Mouse (Mus musculus): ENCODE results near the gene Olfr1246.
"Not testable (repeated sequence)": the region's sequence is repeated elsewhere in the genome, so short reads cannot be mapped to it uniquely, and the experiment has no call there.

Gene Olfr1246

DNA sequence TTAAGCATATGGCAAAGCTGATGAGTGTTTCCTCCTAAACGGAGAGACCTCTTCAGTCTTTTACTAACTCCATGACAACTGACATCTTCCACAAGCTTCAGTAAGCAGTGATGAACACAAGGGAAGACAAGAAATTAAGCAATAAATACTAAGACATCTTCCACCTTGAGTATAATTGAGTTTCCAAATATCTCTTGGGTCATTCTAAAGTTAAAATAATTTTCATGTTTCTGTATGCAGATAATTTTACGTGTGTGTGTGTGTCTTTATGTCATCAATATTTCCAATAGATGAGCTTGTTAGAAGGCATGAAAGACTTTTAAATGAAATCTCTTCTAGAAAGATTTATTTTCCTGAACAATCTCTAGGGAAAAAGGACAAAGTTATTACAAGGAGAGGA lies at the start of gene Olfr1246:
Gene Olfr1246 (minus strand): TSS at position 101 of the 400 bp plus-strand sequence.
- no peak for DNase-seq (ENCODE audit: low spot score)

DNA sequence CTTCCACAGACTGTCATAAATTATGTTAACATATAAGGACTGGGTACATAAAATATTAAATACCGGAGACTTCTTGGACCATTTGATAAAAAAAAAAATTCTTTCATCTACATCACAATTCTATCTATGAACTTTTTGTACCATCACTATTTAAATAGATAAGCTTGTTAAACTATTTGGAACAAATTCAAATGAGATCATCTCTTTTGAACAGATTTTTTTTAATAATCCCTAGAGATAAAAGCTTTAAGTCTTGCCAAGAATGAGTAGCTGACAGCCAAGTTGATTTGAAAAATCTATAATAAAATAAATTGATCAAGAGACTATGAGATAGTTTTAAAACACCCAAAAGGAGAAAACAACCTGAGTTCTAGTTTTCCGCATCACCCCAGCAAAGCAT lies 41.9 kb upstream of the Olfr1246 start, which contains the start of gene Olfr1249:
Gene Olfr1249 (minus strand): TSS at position 101 of the 400 bp plus-strand sequence.
- no peak for DNase-seq (ENCODE audit: low spot score)

DNA sequence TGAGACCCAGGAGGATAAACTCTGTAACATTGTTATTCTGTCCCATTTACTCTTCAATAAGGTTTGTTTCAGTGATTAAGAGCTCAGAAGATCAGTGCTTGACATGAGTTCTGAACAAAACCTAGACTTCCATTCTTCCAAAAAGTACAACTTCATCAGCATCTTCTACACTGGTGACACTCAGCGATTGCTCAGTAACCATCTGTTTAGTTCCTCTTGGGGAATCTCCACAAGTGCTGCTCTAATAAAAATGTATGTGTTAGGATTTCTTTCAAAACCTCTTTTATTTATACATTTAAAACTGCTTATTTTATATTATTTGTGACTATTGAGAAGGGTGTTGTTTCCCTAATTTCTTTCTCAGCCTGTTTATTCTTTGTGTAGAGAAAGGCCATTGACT lies 25.2 kb upstream of the Olfr1246 start, which contains the start of gene Olfr1248:
Gene Olfr1248 (minus strand): TSS at position 101 of the 400 bp plus-strand sequence.
- not testable (repeated sequence) for DNase-seq (ENCODE audit: low spot score)

DNA sequence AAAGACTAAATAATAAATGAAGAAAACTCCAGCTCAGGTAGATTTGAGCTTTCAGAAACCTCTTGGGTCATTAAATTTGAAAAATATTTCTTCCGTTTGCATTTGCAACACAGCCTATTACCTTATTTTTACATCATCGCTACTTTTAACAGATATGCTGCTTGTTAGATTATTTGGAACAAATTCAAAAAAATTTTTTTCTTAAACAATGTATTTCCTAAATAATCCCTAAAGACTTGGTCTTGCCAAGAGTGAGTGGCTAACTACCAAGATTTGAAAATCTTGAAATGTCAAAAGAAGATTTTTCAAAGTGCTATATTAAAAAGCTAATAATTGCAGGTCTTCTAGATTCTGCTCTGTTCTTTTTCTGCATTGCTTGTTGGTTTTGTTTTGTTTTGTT lies 21.1 kb upstream of the Olfr1246 start, which contains the start of gene Olfr1247:
Gene Olfr1247 (minus strand): TSS at position 101 of the 400 bp plus-strand sequence.
- DNase-seq (ENCODE audit: low spot score), result no peak

DNA sequence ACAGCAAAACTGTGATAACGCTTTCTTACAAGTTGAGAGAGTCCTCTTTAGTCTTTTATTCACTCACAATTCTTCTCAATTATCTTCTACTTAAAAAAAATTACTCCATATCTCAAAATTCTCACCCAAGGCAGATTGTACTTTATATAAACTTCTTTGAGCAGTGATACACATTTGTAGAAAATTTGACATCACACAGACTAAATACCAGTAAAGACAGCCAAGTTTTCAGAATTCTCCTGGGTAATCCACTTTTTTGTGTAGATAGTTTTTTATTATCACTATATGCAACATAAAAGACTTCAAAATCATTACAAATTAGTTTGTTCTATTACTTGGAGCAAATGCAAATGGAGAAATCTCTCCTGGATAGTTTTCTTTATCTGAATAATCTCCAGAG lies 14.6 kb downstream of the Olfr1246 start, which contains the start of gene Olfr1245:
Gene Olfr1245 (minus strand): TSS at position 101 of the 400 bp plus-strand sequence.
- no peak for DNase-seq (ENCODE audit: low spot score)

DNA sequence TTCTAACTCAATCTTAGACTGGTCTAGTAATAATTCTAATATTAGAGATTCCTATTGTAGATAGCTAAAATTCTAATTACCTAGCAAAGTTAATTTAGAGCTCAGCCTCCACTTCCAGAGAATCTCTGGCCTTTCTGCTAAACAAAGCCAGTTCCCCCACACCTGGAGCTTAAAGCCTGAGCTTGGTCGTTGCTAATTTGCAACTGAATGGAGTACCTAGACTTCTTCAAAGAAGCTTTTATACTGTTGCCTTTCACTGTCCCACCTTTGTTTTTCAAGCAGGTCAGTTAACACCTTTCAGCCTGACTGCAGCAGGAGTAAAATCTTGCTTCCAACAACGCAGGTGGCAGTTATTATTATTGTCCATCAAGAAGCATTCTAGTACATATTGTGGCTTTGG lies 30.3 kb downstream of the Olfr1246 start:
- DNase-seq (ENCODE audit: low spot score), result not testable (repeated sequence)

DNA sequence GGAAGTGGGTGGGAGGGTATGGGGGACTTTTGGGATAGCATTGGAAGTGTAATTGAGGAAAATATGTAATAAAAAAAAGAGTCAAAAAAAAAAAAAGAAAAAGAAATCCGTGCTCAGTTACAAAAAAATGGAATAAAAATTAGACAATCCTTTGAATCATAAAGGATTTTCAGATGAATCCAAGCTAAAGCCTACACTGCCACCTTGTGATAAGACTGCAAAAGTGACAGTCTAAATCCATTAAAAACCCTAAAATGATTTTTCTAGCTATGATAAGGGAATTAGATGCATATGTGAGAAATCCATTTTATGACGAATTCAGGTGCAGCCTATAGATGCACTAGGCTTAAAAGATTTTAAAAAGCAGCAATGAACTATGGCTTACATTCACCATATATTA lies 48.4 kb downstream of the Olfr1246 start:
- DNase-seq (ENCODE audit: low spot score), result no peak

DNA sequence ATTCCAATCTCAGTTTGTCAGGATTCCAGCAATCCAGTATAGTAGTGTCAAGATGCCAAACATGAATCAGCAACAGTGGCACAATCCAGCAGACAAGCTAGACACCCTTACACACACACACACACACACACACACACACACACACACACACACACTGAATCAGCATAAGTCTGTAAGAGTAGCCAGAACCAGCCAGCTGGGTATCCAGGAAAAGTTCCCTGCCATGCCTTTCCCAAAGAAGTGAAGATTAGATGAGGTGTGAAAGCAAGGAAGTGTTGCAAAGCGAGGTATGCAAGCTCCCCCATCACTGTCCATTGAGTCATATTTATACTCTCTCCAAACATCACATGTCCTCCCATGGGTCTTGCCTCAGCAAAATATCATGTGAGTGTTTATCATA lies 53.0 kb downstream of the Olfr1246 start:
- DNase-seq (ENCODE audit: low spot score), result no peak

Data from MN1 (cell line).